Mouse (Mus musculus) limb, embryonic 11.5 days (tissue): ENCODE results near the gene Galnt5. TPM values are rescaled to one million over a fixed set of nuclear protein-coding genes. Genes with fewer than 3 reads are reported as not detected.

Experiments used
- ATAC-seq: fragments of 200-750 bp; cut with Nextera tagmentation; 2 replicates; pipeline ENCODE4 v1.8.0; 2017; ENCODE audit warnings: low read depth; ENCODE audit not compliant: insufficient number of reproducible peaks, low FRiP score, low TSS enrichment
- DNase-seq: peaks from one replicate; pipeline ENCODE4 v3.0.0-alpha.2; 2015; ENCODE audit warnings: low spot score
- H3K27ac ChIP-seq: fragments of 300-500 bp; sonication (generic); replicated peaks from 2 replicates; pipeline ENCODE4 v1.5.1; 2014; ENCODE audit warnings: low read depth, mild to moderate bottlenecking, low read length
- H3K27me3 ChIP-seq: fragments of 300-500 bp; sonication (generic); 2 replicates; pipeline ENCODE4 v1.6.1; 2014; ENCODE audit warnings: mild to moderate bottlenecking, low read length, mixed read lengths; ENCODE audit not compliant: control insufficient read depth, insufficient read depth
- H3K36me3 ChIP-seq: fragments of 300-500 bp; sonication (generic); 2 replicates; pipeline ENCODE4 v1.6.1; 2014; ENCODE audit warnings: mild to moderate bottlenecking, low read length, moderate library complexity, mixed read lengths; ENCODE audit not compliant: control insufficient read depth, insufficient read depth
- H3K4me1 ChIP-seq: fragments of 300-500 bp; sonication (generic); 2 replicates; pipeline ENCODE4 v1.6.1; 2014; ENCODE audit warnings: low read length, mixed read lengths; ENCODE audit not compliant: control insufficient read depth, insufficient read depth
- H3K4me2 ChIP-seq: fragments of 300-500 bp; sonication (generic); 2 replicates; pipeline ENCODE4 v1.6.1; 2014; ENCODE audit warnings: low read depth, mild to moderate bottlenecking, moderate library complexity; ENCODE audit not compliant: severe bottlenecking
- H3K4me3 ChIP-seq: fragments of 300-500 bp; sonication (generic); 2 replicates; pipeline ENCODE4 v1.5.1; 2014; ENCODE audit warnings: low read depth, low read length
- H3K9ac ChIP-seq: fragments of 300-500 bp; sonication (generic); 2 replicates; pipeline ENCODE4 v1.6.1; 2014; ENCODE audit warnings: mild to moderate bottlenecking, low read length
- H3K9me3 ChIP-seq: fragments of 300-500 bp; sonication (generic); 2 replicates; pipeline ENCODE4 v1.6.1; 2016; ENCODE audit warnings: low read length; ENCODE audit not compliant: control insufficient read depth
- WGBS: fragments of 180-500 bp; shearing (Covaris S2); extraction: QIAGEN DNeasy Blood & Tissue Kit; methylation state at CpG from one replicate; pipeline ENCODE4 v1.1.7; 2014; 5-methylcytosine and 5-hydroxymethylcytosine counted together
- polyA plus RNA-seq: library from polyadenylated mRNA; unstranded; fragments of >200 nt; fragmentation: Nextera tagmentation; extraction: Ambion mirVana; gene quantifications from 2 replicates; pipeline ENCODE4 v1.2.1, GENCODE M21; 2014

The Galnt5 gene
- polyA plus RNA-seq, 1 experiment from 2014 or later: 5.8 TPM

DNA sequence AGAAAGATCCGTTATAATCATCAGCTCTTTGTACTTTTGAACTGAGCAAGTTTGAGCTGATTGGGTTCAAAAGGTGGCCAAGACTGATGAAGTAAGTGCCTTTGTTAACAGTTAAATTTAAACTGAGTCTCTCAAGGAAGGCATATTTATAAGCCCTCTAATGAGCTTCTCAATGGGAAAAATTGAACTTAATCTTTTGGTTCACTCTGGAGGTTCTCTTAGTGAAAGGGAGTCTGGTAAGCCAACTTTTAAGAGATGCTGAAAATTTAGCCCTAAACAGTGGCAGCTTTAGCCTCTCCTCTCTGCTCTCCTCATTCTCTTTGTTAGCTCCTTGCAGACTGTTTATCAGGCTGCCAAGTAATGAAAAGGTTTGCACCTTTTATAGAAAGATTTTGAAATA lies 97.1 kb downstream of the Galnt5 start:
- ATAC-seq (no peak), DNase-seq (no peak)
- 47% methylated on average over 1 of the region's 1 CpGs for WGBS
- no peaks in the 10 kb centered on the region for H3K9me3 ChIP-seq
- no peak overlapping the region for H3K4me2 ChIP-seq
- H3K4me1 ChIP-seq: no peaks in the 10 kb centered on the region
- no peak overlapping the region for H3K27ac ChIP-seq
- H3K27me3 ChIP-seq: no peaks in the 10 kb centered on the region
- H3K36me3 ChIP-seq: no peaks in the 10 kb centered on the region
- no peak overlapping the region for H3K4me3 ChIP-seq
- no peak overlapping the region for H3K9ac ChIP-seq

Other genes with a start within 250 kb of the Galnt5 start
- gene Ermn, start 55.0 kb downstream of the Galnt5 start, polyA plus RNA-seq: 0.11 TPM in 1 of 2 replicates, not detected in the other
- gene Cytip, start 197.6 kb downstream of the Galnt5 start, polyA plus RNA-seq: 0.23 and 0.27 TPM in 2 replicates